Mouse (Mus musculus): ENCODE measurements around the gene Olfr1501. TPM values are rescaled to one million over a fixed set of nuclear protein-coding genes. Genes with fewer than 3 reads are reported as not detected.
"Not testable (repeated sequence)": the region's sequence is repeated elsewhere in the genome, so short reads cannot be mapped to it uniquely, and the experiment has no call there.

Olfr1501 gene
- total RNA-seq (2021): not detected
- long read RNA-seq, experiment 1: 0 reads
- long read RNA-seq, experiment 2: 0 reads

DNA sequence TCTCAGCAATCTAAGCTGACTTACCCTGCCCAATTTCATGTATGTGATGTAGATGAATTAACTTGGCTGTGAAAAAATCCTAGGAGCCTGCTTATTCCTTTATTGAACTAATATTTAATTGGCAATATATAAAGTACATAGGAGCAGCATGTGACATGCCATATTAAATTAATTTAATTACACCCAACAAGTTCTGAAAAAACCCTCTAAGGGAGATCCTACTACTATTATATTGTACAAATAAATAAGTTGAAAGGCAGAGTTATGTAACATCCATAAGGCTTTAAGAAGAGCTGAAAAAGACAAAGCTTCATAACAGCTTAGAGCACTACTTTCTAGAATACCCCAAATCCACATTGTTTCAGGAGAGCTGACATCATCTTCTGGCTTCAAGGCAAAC is at the start of gene Olfr1501:
TSS of gene Olfr1501 (minus strand) at position 101 of the 400 bp plus-strand sequence.
- not testable (repeated sequence) for DNase-seq (ENCODE audit: low spot score in 2 of 2)

DNA sequence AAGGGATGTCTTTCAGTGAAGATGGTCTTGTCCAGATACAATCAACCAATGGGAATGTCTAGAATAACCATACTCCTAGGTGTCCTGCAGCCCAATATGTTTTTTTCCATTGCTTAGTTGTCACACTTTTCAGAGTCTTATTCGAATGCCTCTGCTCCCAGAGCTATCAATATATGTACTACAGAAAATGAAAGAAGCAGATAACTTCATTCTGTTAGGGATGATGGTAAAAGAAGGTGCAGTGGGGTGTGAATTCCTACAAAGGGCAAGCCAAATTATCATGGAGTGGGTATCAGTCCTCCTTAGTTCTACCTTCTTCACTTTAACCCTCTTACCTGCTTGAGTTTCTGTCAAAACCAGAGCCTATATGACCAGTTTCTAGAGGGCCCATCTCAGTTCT is 47.3 kb upstream of the Olfr1501 start, which contains the start of gene Olfr1504:
TSS of gene Olfr1504 (minus strand) at position 101 of the 400 bp plus-strand sequence.
- no peak for DNase-seq (ENCODE audit: low spot score in 2 of 2)

DNA sequence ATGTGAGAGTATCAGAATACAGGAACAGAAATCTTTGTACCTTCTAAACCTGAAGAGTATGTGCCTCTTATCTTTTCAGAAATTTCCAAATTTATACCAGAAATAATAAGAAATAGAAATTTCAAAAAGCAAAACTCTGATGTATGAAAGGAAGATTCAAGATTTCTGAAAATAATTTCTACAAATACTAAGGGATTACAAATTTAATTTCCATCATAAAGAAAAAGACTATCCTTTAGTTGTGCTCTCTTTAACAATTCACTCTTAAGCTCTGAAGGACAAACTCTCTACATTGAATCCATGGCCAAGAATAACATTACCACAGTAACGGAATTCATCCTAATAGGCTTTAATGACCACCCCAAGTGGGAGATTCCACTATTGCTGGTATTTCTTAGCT is 11.0 kb upstream of the Olfr1501 start, which contains the start of gene Olfr1502:
TSS of gene Olfr1502 (plus strand) at position 301 of the 400 bp plus-strand sequence.
- no peak for DNase-seq (ENCODE audit: low spot score in 2 of 2)

DNA sequence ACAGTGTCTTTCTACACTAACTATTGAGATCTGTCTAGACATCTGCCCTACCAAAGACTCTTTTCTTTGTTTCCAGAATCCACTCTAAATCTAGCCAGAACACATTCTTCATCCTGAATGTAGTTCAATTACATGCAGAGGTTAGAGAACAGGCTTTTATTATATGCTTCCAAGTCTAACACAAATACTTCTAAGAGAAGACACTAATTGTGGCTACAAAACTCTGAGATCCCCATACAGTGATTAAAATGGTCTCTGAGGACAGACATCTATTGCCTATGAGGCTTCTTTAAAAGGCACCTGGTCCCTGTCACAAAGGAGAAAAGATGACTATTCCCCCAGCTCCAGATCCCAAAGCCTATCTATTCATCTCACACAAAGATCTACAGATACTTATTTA is 20.1 kb downstream of the Olfr1501 start, which contains the start of gene Olfr1500:
TSS of gene Olfr1500 (minus strand) at position 101 of the 400 bp plus-strand sequence.
- no peak for DNase-seq (ENCODE audit: low spot score in 2 of 2)

DNA sequence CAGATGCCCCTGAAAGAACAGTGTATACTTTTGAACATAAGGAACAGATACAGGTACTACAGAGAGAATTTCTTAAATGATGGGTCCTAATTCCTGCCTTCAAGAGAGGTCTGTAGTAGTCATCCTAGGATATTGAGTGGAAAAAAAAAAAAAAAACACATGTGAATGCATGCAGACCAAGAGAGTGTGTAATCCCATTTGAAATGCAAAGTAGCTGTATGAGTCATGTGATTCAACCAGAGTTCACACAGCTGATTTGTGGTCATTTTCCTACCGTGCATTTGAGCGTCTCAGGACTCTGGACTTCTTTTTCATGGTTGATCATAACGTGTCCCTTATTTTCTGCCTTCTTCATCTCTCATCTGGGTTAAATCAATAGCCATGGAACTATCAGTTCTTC is 22.0 kb downstream of the Olfr1501 start:
- DNase-seq (ENCODE audit: low spot score in 2 of 2): no peak

DNA sequence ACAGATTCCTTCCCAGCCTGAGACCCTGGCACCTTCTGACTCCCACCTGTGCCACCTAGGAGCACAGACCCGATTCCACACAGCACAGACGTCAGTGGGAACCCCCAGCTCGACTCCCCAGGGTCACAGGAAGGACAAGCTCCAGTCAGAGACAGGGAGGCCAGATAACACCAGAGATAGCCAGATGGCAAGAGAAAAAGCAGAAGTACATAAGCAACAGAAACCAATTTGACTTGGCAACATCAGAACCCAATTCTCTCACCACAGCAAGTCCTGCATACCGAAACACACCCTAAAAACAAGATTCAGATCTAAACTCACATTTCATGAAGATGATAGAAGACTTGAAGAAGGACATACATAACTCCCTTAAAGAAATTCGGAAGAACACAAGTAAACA is 29.6 kb downstream of the Olfr1501 start:
- no peak for DNase-seq (ENCODE audit: low spot score in 2 of 2)

DNA sequence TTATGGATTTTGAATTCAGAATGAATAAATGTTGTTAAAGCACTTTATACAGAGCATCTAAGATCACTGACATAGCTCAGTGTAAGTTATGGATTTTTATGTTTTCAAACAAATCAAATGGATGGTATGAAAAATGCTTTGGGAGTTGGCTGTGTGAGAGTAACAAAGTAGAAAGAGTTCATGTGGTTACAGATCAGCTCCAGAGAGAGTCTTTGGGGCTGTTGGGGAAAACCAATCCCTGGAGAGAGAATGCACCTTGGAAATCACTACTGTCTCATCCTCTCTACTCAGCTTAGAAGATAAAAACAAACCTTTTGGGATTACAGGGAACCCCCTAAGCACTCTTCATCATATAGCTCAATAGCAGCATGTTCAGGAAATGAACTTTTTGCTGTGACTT is 31.1 kb downstream of the Olfr1501 start, which contains the start of gene Olfr1499:
TSS of gene Olfr1499 (minus strand) at position 101 of the 400 bp plus-strand sequence.
- no peak for DNase-seq (ENCODE audit: low spot score in 2 of 2)

DNA sequence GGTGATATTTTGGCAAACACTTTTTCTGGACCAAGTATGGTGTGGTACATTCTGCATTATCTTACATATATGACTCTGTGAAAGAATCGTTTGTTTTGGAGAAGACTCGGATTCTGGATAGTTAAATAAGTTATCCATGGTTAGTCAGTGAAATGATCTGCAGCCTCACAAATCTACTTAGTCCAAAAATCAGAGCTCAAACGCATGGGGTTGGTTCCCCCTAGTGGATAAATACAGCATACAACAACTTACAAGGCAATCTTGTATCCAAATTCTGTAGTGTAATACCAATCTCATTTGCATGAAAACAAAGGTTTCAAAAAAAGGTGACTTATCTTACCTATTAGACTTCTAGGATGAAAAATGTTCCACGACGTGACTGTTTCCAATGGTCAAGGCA is 31.7 kb downstream of the Olfr1501 start:
- DNase-seq (ENCODE audit: low spot score in 2 of 2): no peak

DNA sequence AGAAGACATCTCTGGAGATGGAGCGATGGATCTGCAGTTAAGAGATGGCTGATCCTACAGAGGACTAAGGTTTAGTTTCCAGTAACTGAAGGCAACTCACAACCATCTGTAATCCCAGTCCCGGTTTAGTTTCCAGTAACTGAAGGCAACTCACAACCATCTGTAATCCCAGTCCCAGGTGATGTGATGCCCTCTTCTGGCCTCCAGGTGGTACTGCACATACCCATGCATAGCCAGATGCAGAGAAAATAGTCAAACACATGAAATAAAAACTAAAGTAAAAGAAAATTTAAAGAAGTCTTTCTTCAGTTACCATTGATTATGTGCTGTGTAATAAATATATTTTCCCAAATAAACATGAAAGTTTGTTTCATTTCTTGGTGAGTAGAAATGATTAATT is 37.7 kb downstream of the Olfr1501 start:
- no peak for DNase-seq (ENCODE audit: low spot score in 2 of 2)

DNA sequence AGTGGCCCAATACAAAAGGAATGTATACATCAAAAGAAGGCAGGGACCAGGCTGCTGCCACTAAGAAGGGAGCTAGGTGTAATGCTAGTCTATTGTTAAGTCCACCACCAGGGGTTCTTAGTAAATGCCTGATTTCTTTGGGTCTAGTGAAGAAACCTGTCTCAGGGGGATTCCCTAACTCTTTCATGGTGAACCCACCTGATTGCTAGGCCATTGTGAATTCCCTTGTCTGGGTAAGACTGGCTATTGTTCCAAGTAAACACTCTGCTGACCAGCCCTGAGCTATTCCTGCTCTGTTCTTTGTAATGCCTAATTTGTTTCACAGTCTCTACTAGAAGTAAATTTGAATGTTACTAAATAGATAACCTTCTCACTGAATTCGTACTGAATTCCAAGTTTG is 45.0 kb downstream of the Olfr1501 start:
- not testable (repeated sequence) for DNase-seq (ENCODE audit: low spot score in 2 of 2)

DNA sequence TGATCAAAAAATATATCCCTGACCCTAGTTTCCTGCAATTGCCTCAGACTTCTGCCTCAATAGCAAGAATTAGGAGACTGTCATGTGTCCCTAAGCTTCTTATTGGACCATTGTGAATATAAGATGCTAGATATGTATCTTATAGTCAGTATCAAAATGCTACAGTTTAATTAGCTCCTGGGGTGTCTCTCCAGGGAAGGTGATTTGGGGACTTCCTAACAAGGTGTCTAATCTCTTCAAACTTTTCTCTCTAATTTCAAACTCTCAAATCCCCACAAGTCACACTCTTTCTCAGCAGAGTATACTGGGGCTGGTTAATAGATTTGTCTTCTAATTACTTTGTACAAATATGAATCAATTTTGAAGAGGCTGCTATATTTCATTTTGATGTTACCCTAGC is 52.4 kb downstream of the Olfr1501 start, which contains the start of gene Olfr1497:
TSS of gene Olfr1497 (minus strand) at position 101 of the 400 bp plus-strand sequence.
- no peak for DNase-seq (ENCODE audit: low spot score in 2 of 2)

Other genes with a start within 250 kb of the Olfr1501 start
- gene Olfr1487, start 233.3 kb downstream of the Olfr1501 start, total RNA-seq (2021): not detected
- not detected for gene Olfr1489, start 219.1 kb downstream of the Olfr1501 start, total RNA-seq (2021)
- not detected for gene Olfr1490, start 199.6 kb downstream of the Olfr1501 start, total RNA-seq (2021)
- not detected for gene Olfr1491, start 153.4 kb downstream of the Olfr1501 start, total RNA-seq (2021)
- not detected for gene Olfr1493-ps1, start 127.4 kb downstream of the Olfr1501 start, total RNA-seq (2021)
- not detected for gene Olfr1494, start 111.0 kb downstream of the Olfr1501 start, total RNA-seq (2021)
- not detected for gene Olfr1495, start 86.1 kb downstream of the Olfr1501 start, total RNA-seq (2021)
- gene Olfr1496, start 72.8 kb downstream of the Olfr1501 start, total RNA-seq (2021): not detected
- not detected for gene Olfr1497, start 52.5 kb downstream of the Olfr1501 start, total RNA-seq (2021)
- gene Olfr1499, start 31.2 kb downstream of the Olfr1501 start, total RNA-seq (2021): not detected
- not detected for gene Olfr1500, start 20.2 kb downstream of the Olfr1501 start, total RNA-seq (2021)
- gene Olfr1502, start 11.1 kb upstream of the Olfr1501 start, total RNA-seq (2021): not detected
- not detected for gene Olfr1504, start 47.2 kb upstream of the Olfr1501 start, total RNA-seq (2021)
- gene Olfr1505, start 62.8 kb upstream of the Olfr1501 start, total RNA-seq (2021): not detected